Mouse (Mus musculus) heart, postnatal 0 days (tissue): ENCODE measurements around the gene 4632433K11Rik.
"Not testable (repeated sequence)": the region's sequence is repeated elsewhere in the genome, so short reads cannot be mapped to it uniquely, and the experiment has no call there.

Experiments
- CTCF ChIP-seq: IDR thresholded peaks from 2 replicates; pipeline ENCODE4 v1.5.1; 2016; ENCODE audit warnings: antibody characterized with exemption, control low read depth, low read depth
- EP300 ChIP-seq: IDR thresholded peaks from 2 replicates; pipeline ENCODE4 v1.6.1; 2016; ENCODE audit warnings: antibody characterized with exemption, low read depth

DNA sequence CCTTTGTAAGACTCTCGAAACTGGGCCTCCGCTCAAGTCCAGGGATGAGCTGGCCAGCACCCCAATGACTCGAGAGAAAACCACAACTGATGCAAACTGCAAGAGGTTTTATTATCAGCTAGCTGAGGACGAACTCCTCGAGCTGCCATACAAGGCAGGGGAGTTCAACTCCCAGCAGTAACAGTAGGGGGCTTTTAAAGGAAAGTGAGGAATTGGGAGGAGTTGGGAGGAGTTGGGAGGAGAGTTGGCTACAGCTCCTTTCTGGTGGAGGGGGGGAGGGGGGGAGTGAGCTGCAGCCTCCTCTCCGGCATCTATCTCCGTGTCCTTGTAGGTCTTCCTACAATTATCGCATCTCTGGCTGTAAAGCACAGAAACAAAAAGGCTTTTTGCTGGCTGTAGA is 31.0 kb upstream of the 4632433K11Rik start:
- TF ChIP-seq CTCF, EP300: not testable (repeated sequence)
